Mouse (Mus musculus) G1E (cell line): Measurements from ENCODE around the gene Tmem266.

Source experiments
- CTCF ChIP-seq: IDR thresholded peaks from 2 replicates; pipeline ENCODE4 v1.5.1; 2012; ENCODE audit warnings: low read depth, low read length, inconsistent platforms, mixed read lengths
- GATA1 ChIP-seq: IDR thresholded peaks from 2 replicates; pipeline ENCODE4 v1.6.1; 2012; ENCODE audit warnings: borderline replicate concordance, low read length, inconsistent platforms, mixed read lengths
- GATA2 ChIP-seq: IDR thresholded peaks from 2 replicates; pipeline ENCODE4 v1.6.1; 2012; ENCODE audit warnings: low read depth, low read length, inconsistent platforms, borderline replicate concordance
- POLR2AphosphoS5 ChIP-seq: IDR thresholded peaks from 2 replicates; pipeline ENCODE4 v1.6.1; 2012; ENCODE audit warnings: low read depth, low read length, inconsistent platforms; ENCODE audit not compliant: insufficient replicate concordance
- TAL1 ChIP-seq: conservative IDR thresholded peaks from 2 replicates; pipeline ENCODE4 v1.6.1; 2012; ENCODE audit warnings: low read depth, low read length, inconsistent platforms, mixed read lengths

DNA sequence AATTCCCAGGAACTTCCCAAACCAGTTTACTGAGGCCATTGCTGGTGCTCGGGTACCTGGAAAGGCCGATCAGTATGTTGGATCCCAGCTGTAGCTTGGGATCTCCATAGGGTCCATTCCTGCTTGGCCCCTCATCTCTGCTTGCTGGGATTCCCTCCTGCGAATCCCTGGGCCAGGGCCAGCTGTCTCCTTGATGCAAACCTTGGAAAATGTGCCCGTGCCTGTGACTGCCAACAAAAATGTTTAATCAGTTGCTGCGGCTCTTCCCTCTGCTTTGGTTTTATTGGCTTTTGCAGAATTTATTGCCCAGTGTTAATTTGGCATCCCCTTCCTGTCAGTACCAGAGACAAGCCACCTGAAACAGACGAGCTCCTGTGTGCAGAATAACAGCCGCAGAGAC, 75.6 kb downstream of the Tmem266 start:
- TF ChIP-seq TAL1: no peak
- no peak for TF ChIP-seq CTCF
- TF ChIP-seq GATA1: no peak
- TF ChIP-seq POLR2AphosphoS5: no peak
- TF ChIP-seq GATA2: no peak
